In the genomic region with DNA sequence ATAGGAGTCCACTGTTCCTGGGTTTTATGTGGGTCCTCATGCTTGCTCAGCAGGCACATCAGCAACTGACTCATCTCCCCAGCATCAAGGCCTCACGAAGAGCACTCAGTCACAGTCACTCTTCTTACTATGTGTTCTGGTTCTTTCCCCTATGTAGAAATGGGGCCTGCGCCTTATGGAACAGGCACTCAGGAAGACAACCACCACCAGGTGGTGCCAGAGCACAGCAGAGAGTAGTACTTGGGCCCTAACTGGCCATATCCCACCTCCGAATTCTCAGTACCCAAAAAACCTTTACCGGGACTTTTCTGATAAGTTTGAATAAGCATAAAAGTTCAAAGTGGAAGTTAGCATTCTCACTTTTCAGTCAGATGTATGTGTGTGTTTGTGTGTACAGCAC, we compare ENCODE assay signal across 8 mouse cellular contexts. TPM values are rescaled to one million over a fixed set of nuclear protein-coding genes. Genes with fewer than 3 reads are reported as not detected.
DNase-seq lines count a peak whose midpoint lies in the region; ATAC-seq and TF ChIP-seq lines count a peak whose summit lies in the region.

No protein-coding gene starts in this region.

- peak; percentile 80 for DNase-seq in G1E (ENCODE audit: low spot score)
- DNase-seq in brain, embryonic 14.5 days (ENCODE audit: low read depth): peak; percentile 89
- DNase-seq in heart, postnatal 14 days: peak; percentile 87 to 93
- DNase-seq in layer of hippocampus, adult 11-12 months (ENCODE audit: low spot score): peak; percentile 90
- DNase-seq in lung, postnatal 25 days (ENCODE audit: low spot score): peak; percentile 85
- DNase-seq in skeletal muscle tissue, adult 2 months (ENCODE audit: low read depth, low spot score): peak; percentile 70

- no peaks in the 10 kb centered on the region; the same call in 1 of the 2 replicates for H3K27me3 ChIP-seq in G1E (ENCODE audit: insufficient read depth, low read length)

- no peaks in the 10 kb centered on the region for H3K4me1 ChIP-seq in G1E (ENCODE audit: insufficient read depth, low read depth, low read length)

- TF ChIP-seq CTCF in G1E (IDR thresholded peaks at IDR 0.05; ENCODE audit: low read depth, low read length): peak; percentile 68
- peak; percentile 84 for TF ChIP-seq CTCF in brain, embryonic 14.5 days (IDR thresholded peaks at IDR 0.05; ENCODE audit: borderline replicate concordance, extremely low read depth, insufficient read depth, insufficient read length)

- TF ChIP-seq POLR2A in brain, embryonic 14.5 days (IDR thresholded peaks at IDR 0.05; ENCODE audit: borderline replicate concordance, extremely low read depth, insufficient read depth, insufficient read length, poor library complexity, severe bottlenecking): no peak

- peaks cover 99% of the 10 kb centered on the region for H3K36me3 ChIP-seq in G1E (replicated peaks)

- intact Hi-C loops in heart, postnatal 14 days (cut with DNase I): loop anchor here (1.0 kb wide), 2 partner anchors 31 to 55 kb away; partner anchors contain the start of gene Per2

- H3K4me3 ChIP-seq in G1E (ENCODE audit: low read depth, low read length): no peak overlapping the region

- no peaks in the 10 kb centered on the region for H3K9me3 ChIP-seq in G1E (replicated peaks)

- 0 out of 2 replicates have a peak, but pooled peaks have one; percentile 25 for ATAC-seq in G1E (ENCODE audit: extremely low read depth, insufficient number of reproducible peaks, low FRiP score, poor library complexity, severe bottlenecking)
- peak; percentile 62; the same call in 1 of the 2 replicates for ATAC-seq in erythroid progenitor cell, adult 5-6 weeks (replicated peaks; ENCODE audit: low FRiP score, poor library complexity, severe bottlenecking)
- ATAC-seq in monocyte, adult 5-6 weeks (replicated peaks; ENCODE audit: insufficient number of reproducible peaks, low FRiP score, low TSS enrichment, poor library complexity, severe bottlenecking): no peak; the same call in 1 of the 2 replicates

RNA-seq across cellular contexts. Expression of gene Hes6, which starts 14.8 kb away (rescaled TPM):
- total RNA-seq in G1E (2014; fragmentation: Nextera tagmentation): 18.0 and 19.0 TPM in 2 replicates
- 42.2 and 55.1 TPM in 2 replicates for total RNA-seq in G1E (2017)
- 91.5 and 105 TPM in 2 replicates for polyA plus RNA-seq in G1E (2012)
- polyA plus RNA-seq in brain, embryonic 14.5 days (2012; rRNA removed): 144 and 245 TPM in 2 replicates
- 1.7 and 11.2 TPM in 2 replicates for total RNA-seq in erythroid progenitor cell, adult 5-6 weeks (2015; ENCODE audit: low replicate concordance)
- 3.5 and 4.6 TPM in 2 replicates for total RNA-seq in erythroid progenitor cell, adult 5-6 weeks (2017; ENCODE audit: low replicate concordance)
- 10 to 100 TPM; 16.8 to 20.1 TPM for total RNA-seq in heart, postnatal 14 days (2021)
- 11.5 to 23.5 TPM (median 13.5 TPM) in 3 replicates for total RNA-seq in monocyte, adult 5-6 weeks (2017)

RNA-seq across cellular contexts. Expression of gene Ilkap, which starts 30.0 kb away (rescaled TPM):
- total RNA-seq in G1E (2014; fragmentation: Nextera tagmentation) (76.8 and 86.5 TPM in 2 replicates), G1E (2017) (194 and 208 TPM in 2 replicates)
- 86.6 and 104 TPM in 2 replicates for polyA plus RNA-seq in G1E (2012)
- 118 and 128 TPM in 2 replicates for polyA plus RNA-seq in brain, embryonic 14.5 days (2012; rRNA removed)
- 82.2 and 110 TPM in 2 replicates for total RNA-seq in erythroid progenitor cell, adult 5-6 weeks (2015; ENCODE audit: low replicate concordance)
- total RNA-seq in erythroid progenitor cell, adult 5-6 weeks (2017; ENCODE audit: low replicate concordance): 101 and 110 TPM in 2 replicates
- total RNA-seq in heart, postnatal 14 days (2021): 10 to 100 TPM; 45.4 to 46.7 TPM
- 133 to 179 TPM (median 136 TPM) in 3 replicates for total RNA-seq in monocyte, adult 5-6 weeks (2017)

RNA-seq across cellular contexts. Expression of gene Per2, which starts 30.5 kb away (rescaled TPM):
- total RNA-seq in G1E (2014; fragmentation: Nextera tagmentation) (13.0 and 15.4 TPM in 2 replicates), G1E (2017) (4.4 and 5.3 TPM in 2 replicates)
- 14.2 and 17.5 TPM in 2 replicates for polyA plus RNA-seq in G1E (2012)
- 8.9 and 9.4 TPM in 2 replicates for polyA plus RNA-seq in brain, embryonic 14.5 days (2012; rRNA removed)
- 0.72 and 1.3 TPM in 2 replicates for total RNA-seq in erythroid progenitor cell, adult 5-6 weeks (2015; ENCODE audit: low replicate concordance)
- 0.45 and 0.90 TPM in 2 replicates for total RNA-seq in erythroid progenitor cell, adult 5-6 weeks (2017; ENCODE audit: low replicate concordance)
- 10 to 100 TPM; 12.3 to 18.9 TPM for total RNA-seq in heart, postnatal 14 days (2021)
- 2.8 to 12.0 TPM (median 3.1 TPM) in 3 replicates for total RNA-seq in monocyte, adult 5-6 weeks (2017)
